Mouse (Mus musculus): ENCODE results near the gene Hoxd10.

- no peak for TF ChIP-seq CTCF (IDR thresholded peaks at IDR 0.05; ENCODE audit: low read depth)
- no peak for TF ChIP-seq EP300 (IDR thresholded peaks at IDR 0.05; ENCODE audit: low read depth)
Observed at GRCm38 (mm10) chr2:74693432-74693827, 1.7 kb downstream of the Hoxd10 start.
